Mouse (Mus musculus): ENCODE data around the gene Gm20924.
"Not testable (repeated sequence)": the region's sequence is repeated elsewhere in the genome, so short reads cannot be mapped to it uniquely, and the experiment has no call there.

Gene Gm20924

DNA sequence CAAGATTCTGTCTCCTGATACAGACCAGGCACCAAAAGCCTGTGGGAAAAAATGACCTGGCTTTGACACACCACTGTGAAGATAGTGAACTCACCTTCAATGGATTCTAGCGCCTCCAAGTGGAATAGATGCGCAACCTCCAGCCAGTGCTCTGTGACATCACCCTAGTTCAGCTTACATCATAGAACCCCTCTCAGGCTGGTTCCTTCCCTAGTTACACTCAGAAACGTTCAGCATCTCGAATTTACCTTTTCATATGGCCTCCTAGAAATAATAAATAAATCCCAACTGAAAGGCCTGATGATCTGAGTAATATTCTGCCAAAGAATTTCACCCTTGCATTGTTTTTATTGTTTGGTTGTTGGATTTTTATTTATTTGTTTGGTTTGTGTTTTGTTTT, at the start of gene Gm20924:
Gene Gm20924, minus strand, starts transcription at position 101 of the 400 bp plus-strand sequence.
- DNase-seq (ENCODE audit: extremely low spot score, low spot score): not testable (repeated sequence)

All from neural tube, embryonic 10.5 days (tissue).